Mouse (Mus musculus) lung, postnatal 10 days (tissue): ENCODE results near the gene Gimap9.
"Not testable (repeated sequence)": the region's sequence is repeated elsewhere in the genome, so short reads cannot be mapped to it uniquely, and the experiment has no call there.

Experiments
- DNase-seq: peaks from one replicate; pipeline ENCODE4 v3.0.0; 2021

Gene Gimap9

DNA sequence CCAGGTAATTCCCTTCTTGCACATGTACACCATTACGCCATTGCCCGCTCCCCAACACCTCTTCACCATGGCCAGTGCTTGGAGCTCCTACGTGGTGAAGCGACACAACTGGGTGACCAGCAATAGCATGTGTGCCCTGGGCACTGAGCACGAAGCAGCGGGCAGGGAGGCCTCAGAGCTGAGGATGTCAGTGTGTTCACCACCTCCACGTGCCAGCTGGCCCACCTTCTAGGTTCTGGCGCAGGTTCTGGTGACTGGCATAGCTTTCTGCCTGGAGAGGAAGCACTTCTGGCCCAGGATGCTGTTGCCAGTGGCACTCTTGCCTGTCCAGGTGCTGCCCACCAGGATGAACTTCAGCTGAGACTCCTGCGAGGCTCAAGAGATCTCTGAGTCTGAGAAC, 10.5 kb upstream of the Gimap9 start:
- no peak for DNase-seq

DNA sequence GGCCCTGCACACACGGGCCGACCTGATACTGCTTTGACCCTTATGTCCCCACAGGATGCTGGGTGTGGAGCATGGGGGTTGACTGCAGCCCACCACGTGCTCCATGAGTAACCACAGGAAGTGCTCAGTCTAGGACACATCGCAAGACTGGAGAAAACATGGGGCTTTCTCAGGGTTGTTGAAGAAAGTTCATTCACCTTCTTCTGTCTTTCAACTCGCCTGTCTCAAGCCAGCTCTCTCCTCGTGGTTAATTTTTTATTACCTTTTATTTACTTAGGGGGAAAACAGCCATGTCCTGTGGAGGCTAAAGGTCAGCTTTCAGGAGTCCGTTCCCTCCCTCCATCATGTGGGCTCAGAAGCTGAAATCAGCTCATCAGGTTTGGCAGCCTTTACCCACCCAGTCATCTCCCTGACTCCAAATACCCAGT, 9.8 kb upstream of the Gimap9 start:
- DNase-seq, result no peak

DNA sequence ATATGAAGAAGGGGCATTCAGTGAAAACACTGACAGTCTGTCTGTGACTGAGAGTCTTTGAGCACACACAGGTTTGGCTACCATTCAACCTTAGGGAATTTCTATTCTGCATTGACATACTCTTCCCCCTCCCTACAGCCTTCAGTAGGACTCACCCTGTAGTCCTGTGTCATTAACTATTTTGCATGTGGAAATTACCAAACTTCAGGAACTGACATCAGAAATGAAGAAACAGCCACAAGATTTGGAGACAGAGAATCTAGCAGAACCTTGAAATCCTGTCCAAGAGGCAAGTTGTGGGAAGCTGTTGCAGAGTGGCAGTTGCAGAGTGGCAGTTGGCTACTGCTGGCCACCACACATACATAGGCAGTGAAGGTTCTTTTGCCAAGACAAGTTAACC, 7.9 kb upstream of the Gimap9 start:
- DNase-seq, result no peak

DNA sequence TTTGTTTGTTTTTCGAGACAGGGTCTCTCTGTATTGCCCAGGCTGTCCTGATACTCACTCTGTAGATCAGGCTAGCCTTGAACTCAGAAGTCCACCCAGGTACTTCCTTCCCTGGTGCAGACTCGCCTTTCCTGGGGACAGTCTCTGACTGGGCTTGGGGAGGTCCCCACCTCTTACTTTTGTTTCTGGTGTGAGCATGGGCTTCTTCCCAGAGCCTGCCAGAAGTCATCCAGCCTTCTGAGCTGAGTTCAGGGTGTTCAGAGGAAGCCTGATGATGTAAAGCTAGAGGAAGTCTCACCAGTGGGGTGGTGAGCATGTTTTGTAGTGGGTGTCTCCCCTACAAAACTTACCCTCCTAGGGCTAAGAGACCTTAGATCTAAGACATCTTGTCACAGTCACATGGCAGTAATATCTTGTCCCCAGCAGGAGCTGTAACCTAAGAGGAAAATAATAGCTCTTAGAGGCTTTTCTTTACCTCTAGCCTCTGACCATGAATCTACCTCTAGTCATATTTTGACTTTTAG, 6.4 kb upstream of the Gimap9 start:
- DNase-seq, result no peak

DNA sequence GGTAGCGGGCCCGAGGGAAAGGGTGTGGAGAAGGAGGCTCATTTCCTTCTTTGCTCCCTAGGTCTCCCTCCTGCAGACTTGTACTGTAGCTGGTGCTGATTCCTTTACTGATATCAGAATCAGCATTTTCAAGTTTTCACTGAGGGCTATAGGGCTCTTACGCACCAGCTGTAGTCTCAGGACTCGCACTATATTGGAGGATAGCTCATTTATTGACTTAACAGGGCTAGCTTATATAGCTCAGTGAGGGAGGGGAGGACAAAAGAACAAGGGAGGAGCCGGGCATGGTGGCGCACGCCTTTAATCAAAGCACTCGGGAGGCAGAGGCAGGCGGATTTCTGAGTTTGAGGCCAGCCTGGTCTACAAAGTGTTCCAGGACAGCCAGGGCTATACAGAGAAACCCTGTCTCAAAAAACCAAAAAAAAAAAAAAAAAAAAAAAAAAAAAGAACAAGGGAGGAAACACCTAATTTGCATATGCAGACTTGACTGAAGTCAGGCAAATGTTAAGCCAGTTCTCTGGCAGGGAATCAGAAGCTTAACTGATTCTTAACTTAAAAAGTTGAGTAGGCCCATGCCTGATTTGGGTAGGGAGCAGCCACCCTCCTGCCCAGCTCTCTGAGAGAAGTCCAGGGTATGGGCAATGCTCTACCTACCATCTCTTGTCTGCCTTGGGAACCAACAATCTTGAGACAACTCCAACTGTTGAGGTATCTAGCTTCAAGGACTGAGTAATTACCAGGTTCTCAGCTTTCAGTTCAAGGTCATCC, 1.5 kb upstream of the Gimap9 start:
- no peak for DNase-seq

DNA sequence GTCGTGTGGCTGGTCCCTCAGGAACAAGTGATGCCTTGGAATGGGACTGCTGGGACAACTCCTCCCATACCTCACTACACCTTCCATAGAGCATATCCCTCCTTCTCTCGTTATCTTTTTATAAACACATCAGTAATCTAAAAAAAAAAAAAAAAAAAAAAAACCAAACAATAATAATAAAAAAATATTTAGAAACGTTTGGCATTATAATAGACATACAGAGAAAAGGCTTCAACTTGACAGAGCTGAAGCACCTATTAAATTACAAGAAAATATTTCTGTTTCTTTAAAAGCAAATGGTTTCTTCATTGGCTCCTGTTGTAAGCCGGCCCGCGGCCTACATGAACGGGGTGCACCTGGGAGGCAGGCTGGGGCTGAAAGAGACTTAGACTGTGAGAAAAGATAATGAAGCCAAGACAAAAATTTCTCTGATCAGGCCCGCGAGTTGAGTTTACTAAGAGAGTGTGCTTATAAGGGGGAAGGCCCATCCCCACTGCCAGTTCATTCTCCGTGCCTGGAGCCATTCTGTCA, 464 bp upstream of the Gimap9 start:
- DNase-seq, result no peak

DNA sequence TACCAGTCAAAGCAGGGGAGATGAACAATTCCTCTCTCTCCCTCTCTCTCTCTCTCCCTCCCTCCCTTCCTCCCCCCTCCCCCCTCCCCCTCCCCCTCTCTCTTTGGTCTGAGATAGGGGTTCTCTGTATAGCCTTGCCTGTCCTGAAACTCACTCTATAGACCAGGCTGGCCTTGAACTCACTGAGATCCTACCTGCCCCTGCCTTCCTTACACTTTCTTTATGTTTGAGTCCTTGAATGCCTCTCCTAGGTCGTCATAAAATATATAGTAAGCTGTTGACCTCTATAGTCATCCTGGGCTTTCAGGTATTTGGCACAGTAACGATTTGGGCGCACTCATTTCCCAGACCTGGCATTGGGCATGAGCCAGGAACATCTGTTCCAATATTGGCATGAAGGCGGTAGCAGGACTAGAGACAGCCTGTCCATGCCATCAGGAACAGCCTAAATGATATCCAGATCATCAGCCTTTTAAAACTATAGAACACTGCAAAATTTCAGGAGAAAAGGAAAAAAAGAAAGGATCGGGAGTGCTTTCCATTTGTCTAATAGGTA, 1.0 kb downstream of the Gimap9 start:
- DNase-seq, result no peak

DNA sequence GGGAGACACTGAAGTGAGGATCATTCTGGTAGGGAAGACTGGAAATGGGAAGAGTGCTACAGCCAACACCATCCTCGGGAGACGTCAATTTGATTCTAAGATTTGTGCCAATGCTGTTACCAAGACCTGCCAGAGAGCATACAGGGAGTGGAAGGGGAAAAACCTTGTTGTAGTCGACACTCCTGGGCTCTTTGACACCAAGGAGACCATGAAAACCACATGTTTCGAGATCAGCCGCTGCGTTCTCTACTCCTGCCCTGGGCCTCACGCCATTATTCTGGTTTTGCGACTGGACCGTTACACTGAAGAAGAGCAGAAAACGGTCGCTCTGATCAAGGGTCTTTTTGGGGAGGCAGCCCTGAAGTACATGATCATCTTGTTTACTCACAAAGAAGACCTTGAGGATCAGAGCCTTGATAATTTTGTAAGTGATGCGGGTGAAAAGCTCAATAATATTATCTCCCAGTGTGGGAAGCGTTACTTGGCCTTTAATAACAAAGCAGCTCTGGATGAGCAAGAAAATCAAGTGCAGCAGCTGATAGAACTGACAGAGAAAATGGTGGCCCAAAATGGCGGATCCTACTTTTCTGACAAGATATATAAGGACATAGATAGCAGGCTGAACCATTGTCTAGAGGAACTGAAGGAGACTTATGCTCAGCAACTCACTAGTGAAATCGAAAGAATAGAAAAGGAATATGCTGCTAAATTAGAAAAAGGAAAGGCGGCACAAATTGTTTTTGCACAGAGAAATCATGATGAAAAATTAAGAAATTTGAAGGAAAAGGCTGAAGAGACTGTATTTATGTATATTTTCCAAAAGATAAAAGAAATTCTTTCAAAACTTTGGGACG, 1.8 kb downstream of the Gimap9 start:
- no peak for DNase-seq

DNA sequence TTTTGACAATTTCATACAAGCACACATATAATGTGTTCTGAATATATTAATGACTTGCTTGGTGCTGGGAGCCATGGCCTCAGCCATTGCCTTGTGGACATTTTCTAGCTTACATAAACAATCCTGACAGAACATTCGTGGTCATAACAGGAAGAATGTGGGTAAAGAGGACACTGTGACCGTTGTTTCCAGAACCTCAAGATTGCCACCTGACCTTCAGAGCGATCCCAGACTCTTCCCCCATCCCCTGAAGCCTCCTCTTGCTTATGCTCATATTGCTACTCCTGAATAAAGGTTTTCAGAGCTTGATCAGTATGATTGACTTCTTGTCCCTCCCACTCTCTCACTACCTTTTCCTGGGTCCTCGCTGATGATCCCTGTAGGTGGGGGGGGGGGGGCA, 2.5 kb downstream of the Gimap9 start:
- DNase-seq, result no peak

DNA sequence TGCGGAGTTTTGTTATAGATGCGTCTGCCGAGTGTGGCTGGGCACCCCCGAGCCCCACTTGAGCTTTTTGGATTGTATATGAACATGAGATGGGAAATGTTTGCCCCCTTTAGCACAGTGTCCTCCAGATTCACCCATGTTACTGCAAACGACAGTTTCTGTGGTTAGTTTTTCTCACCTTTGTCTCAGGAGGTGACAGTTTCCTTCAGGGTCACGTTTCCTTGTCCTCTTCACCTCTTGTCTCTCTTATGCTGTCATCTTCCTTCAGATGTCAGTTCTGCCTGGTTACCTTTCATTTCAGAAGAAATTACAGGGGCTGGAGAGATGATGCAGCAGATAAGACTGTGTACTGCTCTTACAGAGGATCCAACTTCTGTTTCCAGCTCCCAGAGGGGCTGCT, 3.8 kb downstream of the Gimap9 start:
- DNase-seq, result no peak

DNA sequence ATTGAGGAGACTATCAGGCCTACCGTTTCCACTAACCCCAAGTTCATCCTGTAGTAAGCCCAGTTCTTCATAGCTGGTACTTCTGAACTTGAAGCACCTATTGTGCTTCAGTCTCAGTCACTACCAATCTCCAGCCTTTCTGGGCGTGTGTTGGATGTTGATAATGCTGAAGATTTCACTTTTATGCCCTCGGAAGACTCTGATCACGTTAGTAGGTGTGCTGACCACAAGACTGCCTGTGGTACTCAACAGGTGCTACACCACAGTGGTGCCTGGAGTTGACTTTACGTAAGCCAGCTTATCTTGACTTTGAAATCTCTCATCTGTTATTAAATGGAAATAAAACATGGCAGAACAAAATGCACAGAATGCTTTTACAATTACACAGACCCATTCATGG, 4.5 kb downstream of the Gimap9 start:
- no peak for DNase-seq

DNA sequence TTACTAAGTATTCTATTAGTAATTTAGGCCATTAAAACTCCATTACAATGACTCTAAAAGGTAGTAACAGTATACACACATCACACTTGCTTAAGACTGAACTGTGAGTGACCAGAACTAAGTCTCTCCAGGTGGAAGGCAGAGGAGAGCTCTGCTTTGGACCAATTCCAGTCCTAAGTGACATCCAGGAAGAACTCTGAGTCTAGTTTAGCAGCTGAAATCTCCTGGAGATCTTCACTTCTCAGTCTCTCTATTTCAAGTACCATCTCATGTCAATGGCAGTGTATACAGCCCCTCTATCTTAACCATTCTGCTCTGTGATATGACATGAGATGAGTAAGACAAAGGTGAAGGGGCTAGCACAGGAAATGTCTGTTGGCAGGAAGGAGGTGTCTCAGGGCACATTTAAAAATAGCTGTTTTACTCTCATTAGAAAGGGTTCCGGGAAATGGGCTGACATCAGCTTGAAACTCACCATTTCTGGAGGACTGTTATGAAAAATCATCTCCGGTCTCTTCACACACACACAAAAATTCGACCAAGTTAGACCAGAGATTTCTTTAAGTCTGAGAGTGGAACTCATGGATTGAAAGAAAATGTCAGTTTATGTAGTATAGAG, 5.7 kb downstream of the Gimap9 start:
- DNase-seq, result no peak

DNA sequence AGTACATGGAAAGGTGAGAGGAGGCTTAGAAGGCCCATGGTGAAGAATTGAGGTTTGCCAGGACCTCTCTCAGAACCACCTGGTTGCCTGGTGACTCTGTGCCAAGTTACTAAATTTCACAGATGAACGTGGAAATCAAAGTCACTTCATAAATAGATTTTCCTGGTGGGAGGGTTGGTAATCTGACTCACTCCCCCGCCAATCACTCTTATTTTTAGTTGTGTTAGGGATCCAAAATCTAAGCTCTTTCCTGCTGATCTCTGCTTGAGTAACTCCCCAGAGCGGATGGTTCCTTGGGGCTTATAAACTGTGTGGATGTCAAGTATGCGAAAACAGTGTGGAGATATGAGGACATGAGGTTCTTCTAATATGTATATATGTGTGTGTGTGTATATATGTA, 6.3 kb downstream of the Gimap9 start:
- no peak for DNase-seq

DNA sequence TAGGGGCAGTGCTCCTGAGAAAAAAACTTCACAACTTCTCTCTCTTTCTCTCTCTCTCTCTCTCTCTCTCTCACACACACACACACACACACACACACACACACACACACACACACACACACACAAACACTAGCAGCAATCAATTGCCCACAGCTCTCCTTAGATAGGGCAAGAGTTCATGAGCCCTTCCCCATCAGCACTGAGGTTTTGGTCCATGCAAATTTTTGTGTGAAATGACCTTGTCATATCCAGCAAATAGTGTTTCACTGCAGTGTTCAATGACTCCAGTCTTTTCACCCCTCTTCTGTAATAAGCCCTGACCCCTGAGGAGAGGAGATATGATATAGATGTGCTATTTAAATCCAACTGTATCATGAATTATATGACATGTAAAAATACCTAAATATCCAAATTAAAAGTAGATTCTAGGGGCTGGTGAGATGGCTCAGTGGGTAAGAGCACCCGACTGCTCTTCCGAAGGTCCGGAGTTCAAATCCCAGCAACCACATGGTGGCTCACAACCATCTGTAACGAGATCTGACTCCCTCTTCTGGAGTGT, 7.4 kb downstream of the Gimap9 start:
- DNase-seq, result not testable (repeated sequence)

DNA sequence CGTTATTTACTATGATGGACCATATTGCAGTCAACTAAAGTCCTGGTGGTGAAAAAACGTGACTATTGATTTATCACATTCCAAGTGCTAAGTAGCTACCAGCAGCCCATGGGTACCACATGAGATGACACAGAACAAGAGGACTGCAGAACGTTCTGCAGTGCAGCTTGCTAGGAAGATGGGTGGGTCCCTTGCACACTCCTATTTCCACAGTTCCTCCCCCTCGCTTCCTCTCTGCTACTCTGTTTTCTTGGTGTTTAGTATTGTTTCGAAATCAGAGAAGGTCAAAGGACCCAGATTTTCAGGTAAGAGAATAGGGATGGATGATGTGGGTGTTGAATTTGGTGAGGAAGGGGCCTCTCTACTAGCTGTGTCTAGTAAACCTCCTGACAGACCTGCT, 8.4 kb downstream of the Gimap9 start, which contains the start of gene Gimap4:
TSS of gene Gimap4 (plus strand) at position 231 of the 400 bp plus-strand sequence.
- peak; percentile 24 for DNase-seq

DNA sequence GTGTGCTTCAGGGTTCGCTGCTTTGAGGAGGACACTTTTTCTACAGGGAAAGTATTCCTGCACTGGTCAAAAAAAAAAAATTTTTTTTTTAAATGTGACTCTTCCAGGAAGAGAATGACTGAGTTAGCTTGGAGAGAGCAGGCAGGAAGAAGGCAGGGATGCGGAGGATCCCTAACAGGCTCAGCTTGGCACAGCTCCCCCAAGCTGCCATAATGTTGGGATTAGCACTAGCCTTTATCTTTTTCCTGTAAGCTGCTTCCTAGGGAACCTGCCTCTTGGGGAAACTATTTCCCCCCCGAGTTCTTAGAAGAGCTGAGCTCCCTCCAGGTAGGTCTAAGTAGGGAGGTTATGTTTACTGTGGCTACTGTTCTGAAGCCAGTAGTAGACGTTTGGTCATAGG, 8.9 kb downstream of the Gimap9 start:
- peak; percentile 32 for DNase-seq

DNA sequence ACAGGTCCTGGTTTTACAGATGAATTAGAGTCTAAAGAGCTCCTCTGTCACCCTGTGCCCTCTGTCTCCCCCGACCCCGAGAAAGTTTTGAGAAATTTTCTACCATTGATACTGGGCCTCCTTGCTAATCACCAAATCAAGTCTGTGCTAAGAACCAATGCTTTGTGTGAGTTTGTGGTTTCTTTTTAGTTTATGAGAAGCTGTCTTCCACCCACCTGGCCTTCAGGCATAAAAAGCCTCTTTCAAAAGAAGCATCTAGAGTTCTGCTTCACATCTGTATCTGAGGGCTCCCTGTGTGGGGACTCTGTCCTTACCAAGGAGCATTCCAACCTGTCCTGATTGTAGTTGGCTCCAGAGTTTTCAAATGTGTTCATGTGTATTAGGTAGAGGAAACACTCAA, 9.3 kb downstream of the Gimap9 start:
- no peak for DNase-seq

DNA sequence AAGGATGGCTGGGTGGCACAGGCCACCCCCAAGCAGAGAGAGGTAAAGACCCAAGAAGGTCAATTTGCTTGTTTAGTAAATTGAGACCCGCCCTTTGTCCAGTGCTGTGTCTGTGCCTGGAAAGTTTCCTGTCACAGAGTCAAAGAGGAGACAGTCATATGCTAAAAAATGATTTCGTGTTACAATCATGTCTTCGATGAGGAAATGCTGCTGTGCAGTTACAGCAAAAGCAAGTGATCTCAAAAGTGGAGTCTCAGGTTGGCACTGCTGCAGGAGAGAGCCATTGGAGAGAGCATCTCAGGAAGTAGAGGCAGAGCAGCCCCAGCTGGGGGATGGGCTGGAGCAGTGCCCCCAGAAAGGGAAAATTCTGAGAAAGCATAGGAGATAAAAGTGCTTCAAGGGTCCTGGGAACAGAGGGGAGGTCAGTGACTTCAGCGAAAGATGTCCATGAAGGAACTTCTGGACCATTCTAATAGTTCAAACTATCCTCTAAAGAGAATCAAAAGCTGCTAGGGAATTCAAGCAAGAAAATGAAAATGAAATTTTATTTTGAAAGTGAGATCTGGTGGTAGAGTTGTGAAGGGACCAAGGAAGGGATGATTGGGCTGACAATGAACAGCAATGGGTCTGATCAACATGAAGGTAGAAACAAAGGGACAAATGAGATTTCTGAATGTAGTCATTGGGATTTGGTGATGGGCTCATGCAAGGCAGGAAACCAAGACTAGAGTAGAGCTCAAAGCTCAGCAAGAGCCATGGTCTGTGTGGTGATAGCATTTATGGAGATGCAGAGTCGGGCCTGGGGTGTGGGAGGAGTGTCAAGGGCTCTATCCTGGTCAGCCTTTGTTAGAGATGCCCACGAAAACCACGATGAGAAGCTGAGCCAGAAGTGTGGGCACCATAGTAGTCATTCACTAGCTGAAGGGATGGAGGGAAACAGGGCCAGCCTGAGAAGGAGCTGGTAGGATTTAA, 10.1 kb downstream of the Gimap9 start:
- DNase-seq, result no peak

DNA sequence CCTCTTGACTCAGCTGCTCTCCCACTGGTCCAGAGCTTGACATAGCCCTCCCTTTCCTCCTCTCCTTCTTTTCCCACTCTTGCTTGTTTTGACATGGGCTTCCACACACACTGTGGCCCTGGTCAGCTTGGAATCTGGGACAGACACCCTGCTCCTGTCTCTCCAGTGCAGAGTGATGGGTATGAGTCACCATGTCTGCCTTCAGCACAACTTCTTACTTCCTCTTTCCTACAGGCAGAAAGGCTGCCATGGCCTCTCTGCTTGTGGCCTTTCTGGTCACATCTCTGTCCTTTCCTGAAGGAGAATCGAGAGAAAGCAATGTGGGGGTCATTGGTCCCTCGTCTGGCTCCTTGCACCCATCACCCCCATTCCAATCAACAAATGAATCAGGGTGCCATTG, 11.1 kb downstream of the Gimap9 start:
- DNase-seq, result no peak

DNA sequence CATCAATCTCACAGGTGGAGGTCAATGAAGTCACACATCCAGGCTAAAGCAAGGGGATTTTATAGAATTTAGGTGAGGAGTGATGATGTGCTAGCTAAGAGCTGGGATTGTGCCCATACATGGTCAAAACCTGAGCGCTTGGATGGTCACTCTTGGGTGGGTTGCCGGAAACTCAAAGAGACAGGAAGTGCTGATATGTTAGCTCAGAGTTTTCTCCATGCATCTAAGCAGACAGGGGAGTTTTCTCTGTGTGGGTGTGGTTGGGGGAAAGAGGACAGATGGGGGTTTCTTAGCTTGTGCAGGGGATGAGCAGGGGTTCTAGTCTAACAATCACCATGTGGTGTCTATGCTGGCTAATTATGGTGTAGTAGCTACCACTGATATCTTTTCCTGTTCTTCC, 13.4 kb downstream of the Gimap9 start:
- DNase-seq, result no peak

DNA sequence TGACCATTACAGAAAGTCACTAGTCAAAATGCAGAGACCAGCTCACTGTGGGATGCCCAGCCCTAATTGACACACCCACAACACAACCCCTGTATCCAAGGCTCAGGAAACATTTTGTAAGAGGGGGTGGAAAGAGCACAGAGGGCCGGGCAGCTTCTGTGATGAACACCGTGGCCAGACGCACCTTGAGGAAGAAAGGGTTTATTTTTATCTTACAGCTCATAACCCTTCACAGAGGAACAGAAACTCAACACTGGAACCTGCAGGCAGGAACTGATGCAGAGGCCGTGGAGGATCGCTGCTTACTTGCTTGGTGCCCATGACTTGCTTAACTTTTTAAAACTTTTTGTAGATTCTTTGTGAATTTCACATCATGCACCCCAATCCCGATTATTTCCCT, 17.0 kb downstream of the Gimap9 start:
- DNase-seq, result no peak
